Mouse (Mus musculus) ES-Bruce4 (cell line): ENCODE measurements at regions not wholly inside any gene's neighbourhood (a gene's known extent, or its start where the extent isn't known, plus 50 kb on each side); places are given as distances from the start of the nearest gene placed in this dataset.

ENCODE experiments used
- CTCF ChIP-seq: IDR thresholded peaks from one replicate; pipeline ENCODE4 v1.8.1; 2011; ENCODE audit warnings: low read depth, low read length
- POLR2A ChIP-seq: IDR thresholded peaks from one replicate; pipeline ENCODE4 v1.8.1; 2011; ENCODE audit warnings: low read length; ENCODE audit not compliant: insufficient read depth

DNA sequence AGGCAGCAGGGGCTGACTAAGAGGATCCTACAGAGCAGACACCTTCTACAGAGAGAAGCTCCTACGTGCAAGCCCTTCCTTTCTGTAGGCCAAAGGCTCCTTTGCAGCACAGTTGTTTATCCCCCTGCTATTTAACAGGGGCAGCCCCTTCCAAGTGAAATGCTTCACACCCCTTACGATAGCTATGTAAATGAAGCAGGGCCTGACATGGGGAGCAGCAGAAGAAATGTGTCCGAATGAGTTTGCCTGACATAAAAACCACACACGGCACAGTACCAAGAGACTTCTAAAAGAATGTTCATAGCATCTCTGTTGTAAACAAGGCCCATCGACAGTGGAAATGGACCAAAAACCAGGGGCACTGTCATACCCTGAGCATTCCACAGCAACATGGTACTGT lies 259.3 kb upstream of the Smim15 start:
- TF ChIP-seq POLR2A (no peak), CTCF (no peak)
